Mouse (Mus musculus): ENCODE measurements around the gene Pkdrej.
"Not testable (repeated sequence)": the region's sequence is repeated elsewhere in the genome, so short reads cannot be mapped to it uniquely, and the experiment has no call there.

Pkdrej gene

GRCm38 (mm10) chr15:85810462-85810805, 11.1 kb downstream of the Pkdrej start:
- DNase-seq (ENCODE audit: low read depth, low spot score) = no peak

GRCm38 (mm10) chr15:85809091-85809490, 12.4 kb downstream of the Pkdrej start:
- no peak for DNase-seq (ENCODE audit: low read depth, low spot score)

GRCm38 (mm10) chr15:85808434-85808833, 13.1 kb downstream of the Pkdrej start:
- no peak for DNase-seq (ENCODE audit: low read depth, low spot score)

GRCm38 (mm10) chr15:85808031-85808430, 13.5 kb downstream of the Pkdrej start:
- DNase-seq (ENCODE audit: low read depth, low spot score) = no peak

GRCm38 (mm10) chr15:85807404-85807803, 14.1 kb downstream of the Pkdrej start:
- no peak for DNase-seq (ENCODE audit: low read depth, low spot score)

- DNase-seq (ENCODE audit: low read depth, low spot score) = no peak
These were observed 14.6 kb downstream of the Pkdrej start for GRCm38 (mm10) chr15:85806886-85807285.

- DNase-seq (ENCODE audit: low read depth, low spot score) = no peak
These were observed 18.6 kb downstream of the Pkdrej start for GRCm38 (mm10) chr15:85802931-85803330.

- no peak for DNase-seq (ENCODE audit: low read depth, low spot score)
These were observed 22.9 kb downstream of the Pkdrej start for GRCm38 (mm10) chr15:85798676-85799075.

- DNase-seq (ENCODE audit: low read depth, low spot score) = peak; percentile 70
These were observed 26.0 kb downstream of the Pkdrej start for GRCm38 (mm10) chr15:85795516-85795915.

- no peak for DNase-seq (ENCODE audit: low read depth, low spot score)
These were observed 28.7 kb downstream of the Pkdrej start for GRCm38 (mm10) chr15:85792819-85793218.

GRCm38 (mm10) chr15:85791449-85791848, 30.1 kb downstream of the Pkdrej start:
- no peak for DNase-seq (ENCODE audit: low read depth, low spot score)

- DNase-seq (ENCODE audit: low read depth, low spot score) = no peak
These were observed 32.9 kb downstream of the Pkdrej start for GRCm38 (mm10) chr15:85788633-85789032.

- DNase-seq (ENCODE audit: low read depth, low spot score) = no peak
These were observed 33.5 kb downstream of the Pkdrej start for GRCm38 (mm10) chr15:85788051-85788450.

GRCm38 (mm10) chr15:85787482-85787881, 34.1 kb downstream of the Pkdrej start:
- no peak for DNase-seq (ENCODE audit: low read depth, low spot score)

GRCm38 (mm10) chr15:85786711-85787110, 34.8 kb downstream of the Pkdrej start:
- DNase-seq (ENCODE audit: low read depth, low spot score) = no peak

- DNase-seq (ENCODE audit: low read depth, low spot score) = no peak
These were observed 37.2 kb downstream of the Pkdrej start for GRCm38 (mm10) chr15:85784341-85784740.

- peak; percentile 46 for DNase-seq (ENCODE audit: low read depth, low spot score)
These were observed 38.4 kb downstream of the Pkdrej start for GRCm38 (mm10) chr15:85783146-85783545.

- DNase-seq (ENCODE audit: low read depth, low spot score) = not testable (repeated sequence)
These were observed 42.6 kb downstream of the Pkdrej start for GRCm38 (mm10) chr15:85778891-85779290.

GRCm38 (mm10) chr15:85776771-85777170, 44.8 kb downstream of the Pkdrej start:
- no peak for DNase-seq (ENCODE audit: low read depth, low spot score)

GRCm38 (mm10) chr15:85776241-85776640, 45.3 kb downstream of the Pkdrej start:
- DNase-seq (ENCODE audit: low read depth, low spot score) = no peak

- no peak for DNase-seq (ENCODE audit: low read depth, low spot score)
These were observed 46.5 kb downstream of the Pkdrej start for GRCm38 (mm10) chr15:85775001-85775400.

GRCm38 (mm10) chr15:85774419-85774818, 47.1 kb downstream of the Pkdrej start:
- DNase-seq (ENCODE audit: low read depth, low spot score) = no peak

- no peak for DNase-seq (ENCODE audit: low read depth, low spot score)
These were observed 49.3 kb downstream of the Pkdrej start for GRCm38 (mm10) chr15:85772146-85772740.
